Mouse (Mus musculus): ENCODE results near the gene Nxpe4. TPM values are rescaled to one million over a fixed set of nuclear protein-coding genes. Genes with fewer than 3 reads are reported as not detected.
A peak's percentile ranks its signal among the peaks of the same experiment; 100 is the strongest.

Nxpe4 gene
- total and polyA plus RNA-seq, 3 experiments, result 2.0 to 9.6 (median 4.8) TPM

DNA sequence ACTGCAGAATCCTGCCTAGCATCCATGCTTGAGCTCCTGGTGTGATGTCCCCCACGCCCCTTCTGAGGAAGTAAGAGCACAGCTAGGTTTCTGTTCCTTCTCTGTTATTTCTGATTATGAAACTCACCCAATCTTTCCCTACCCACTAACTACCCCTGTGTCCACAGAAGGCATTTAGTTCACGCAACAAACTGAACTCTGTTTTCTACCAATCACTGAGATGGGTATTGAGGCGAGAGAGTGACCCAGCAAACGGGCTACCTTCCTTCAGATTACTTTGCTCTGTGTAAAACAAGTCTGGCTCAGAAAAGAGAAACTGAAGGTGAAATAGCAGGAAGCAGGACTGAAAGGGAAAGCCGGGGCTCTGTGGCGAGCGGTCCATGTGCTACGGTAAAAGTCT is 260.6 kb downstream of the Nxpe4 start (continued):
- TF ChIP-seq MXI1 (IDR thresholded peaks at IDR 0.05; ENCODE audit: low read depth, low read length) (no peak), MAZ (IDR thresholded peaks at IDR 0.05; ENCODE audit: low read depth, low read length) (peak; percentile 55; the same call in 1 of the 2 replicates), ZKSCAN1 (IDR thresholded peaks at IDR 0.05; ENCODE audit: borderline replicate concordance, low read depth, low read length) (no peak), USF1 (IDR thresholded peaks at IDR 0.05; ENCODE audit: low read depth, low read length) (no peak), RAD21 (IDR thresholded peaks at IDR 0.05; ENCODE audit: low read depth, low read length) (no peak), IRF4 (IDR thresholded peaks at IDR 0.05; ENCODE audit: low read depth, low read length) (peak; percentile 86), E2F4 (IDR thresholded peaks at IDR 0.05; ENCODE audit: insufficient replicate concordance, low read depth, low read length) (no peak), MAX (IDR thresholded peaks at IDR 0.05; ENCODE audit: low read length) (no peak; the same call in 1 of the 2 replicates), ZNF384 (IDR thresholded peaks at IDR 0.05; ENCODE audit: low read depth, low read length) (no peak), KAT2A (IDR thresholded peaks at IDR 0.05; ENCODE audit: insufficient replicate concordance, low read length) (no peak), JUN (IDR thresholded peaks at IDR 0.05; ENCODE audit: insufficient read depth, low read depth, low read length) (no peak), EP300 (IDR thresholded peaks at IDR 0.05; ENCODE audit: low read length) (peak; percentile 82), MEF2A (IDR thresholded peaks at IDR 0.05; ENCODE audit: borderline replicate concordance, low read depth, low read length) (no peak; the same call in 1 of the 2 replicates), NELFE (IDR thresholded peaks at IDR 0.05; ENCODE audit: low read depth, low read length) (no peak), HCFC1 (IDR thresholded peaks at IDR 0.05; ENCODE audit: low read depth, low read length) (no peak), TBP (conservative IDR thresholded peaks at IDR 0.05; ENCODE audit: low read depth, low read length) (peak; percentile 66; the same call in 1 of the 2 replicates), PAX5 (IDR thresholded peaks at IDR 0.05; ENCODE audit: low read length) (no peak)

DNA sequence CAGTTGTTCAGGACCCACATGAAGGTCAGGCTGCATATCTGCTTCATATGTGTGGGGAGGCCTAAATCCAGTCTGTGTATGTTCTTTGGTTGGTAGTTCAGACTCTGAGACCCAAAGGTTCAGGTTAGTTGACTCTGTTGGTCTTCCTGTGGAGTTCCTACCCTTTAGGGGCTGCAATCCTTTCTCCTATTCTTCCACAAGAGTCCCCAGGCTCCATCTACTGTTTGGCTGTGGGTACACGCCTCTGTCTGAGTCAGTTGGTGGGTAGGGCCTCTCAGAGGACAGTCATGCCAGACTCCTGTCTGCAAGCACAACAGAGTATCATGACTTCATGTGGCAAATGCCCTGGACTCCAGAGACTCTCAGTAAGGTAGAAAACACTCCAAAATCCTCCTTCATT is 261.4 kb downstream of the Nxpe4 start:
- in situ Hi-C loops (cut with MboI; ENCODE audit: low pct_ligation_motif_present, low pct_unique_long_range_greater_than_20kb, low sequenced_read_pairs) (no loop called here), dilution Hi-C loops (cut with MboI; ENCODE audit: extremely low pct_ligation_motif_present, extremely low pct_unique_long_range_greater_than_20kb, low sequenced_read_pairs) (no loop called here)
- peak; percentile 61 for DNase-seq (ENCODE audit: extremely low read depth)
- peak overlapping the region; percentile 32; the same call in 1 of the 2 replicates for H3K27ac ChIP-seq (ENCODE audit: insufficient read depth, low read depth)
- peaks cover 13% of the 10 kb centered on the region for H3K79me2 ChIP-seq (replicated peaks; ENCODE audit: control insufficient read depth, extremely low read depth, insufficient read depth, poor library complexity, severe bottlenecking)
- peak overlapping the region; percentile 96; the same call in 1 of the 2 replicates for H3K4me2 ChIP-seq (ENCODE audit: insufficient read depth, low read depth, poor library complexity, severe bottlenecking)
- peaks cover 0 to 35% of the 10 kb centered on the region in 2 experiments for H3K36me3 ChIP-seq (replicated peaks in 1 of 2; ENCODE audit: control insufficient read depth in 1 of 2, insufficient read depth in 1 of 2, low read length in 1 of 2)
- H3K9me3 ChIP-seq (replicated peaks; ENCODE audit: low read length), result no peaks in the 10 kb centered on the region
- H3K4me3 ChIP-seq (replicated peaks in 1 of 3; ENCODE audit: low read depth in 2 of 3, low read length in 2 of 3, poor library complexity in 1 of 3), result peak overlapping the region in 1 of 3 experiments; percentile 31
- H3K9ac ChIP-seq (ENCODE audit: insufficient read depth, low read depth), result peak overlapping the region; percentile 73; the same call in 1 of the 2 replicates
- no peaks in the 10 kb centered on the region for H3K27me3 ChIP-seq (replicated peaks)
- peaks cover 8 to 44% of the 10 kb centered on the region in 2 experiments for H3K4me1 ChIP-seq (ENCODE audit: control insufficient read depth in 1 of 2, insufficient read depth in 2 of 2)
- TF ChIP-seq POLR2AphosphoS2 (IDR thresholded peaks at IDR 0.05; ENCODE audit: low read depth, low read length) (no peak), HCFC1 (IDR thresholded peaks at IDR 0.05; ENCODE audit: low read depth, low read length) (no peak), NELFE (IDR thresholded peaks at IDR 0.05; ENCODE audit: low read depth, low read length) (no peak), USF1 (IDR thresholded peaks at IDR 0.05; ENCODE audit: low read depth, low read length) (no peak), IRF4 (IDR thresholded peaks at IDR 0.05; ENCODE audit: low read depth, low read length) (no peak), RCOR1 (conservative IDR thresholded peaks at IDR 0.05; ENCODE audit: low read depth, low read length) (no peak), ZKSCAN1 (IDR thresholded peaks at IDR 0.05; ENCODE audit: borderline replicate concordance, low read depth, low read length) (no peak), ZNF384 (IDR thresholded peaks at IDR 0.05; ENCODE audit: low read depth, low read length) (no peak), PAX5 (IDR thresholded peaks at IDR 0.05; ENCODE audit: low read length) (no peak), MAZ (IDR thresholded peaks at IDR 0.05; ENCODE audit: low read depth, low read length) (0 out of 2 replicates have a peak, but pooled peaks have one; percentile 42), E2F4 (IDR thresholded peaks at IDR 0.05; ENCODE audit: insufficient replicate concordance, low read depth, low read length) (no peak), GABPA (IDR thresholded peaks at IDR 0.05; ENCODE audit: insufficient replicate concordance, low read depth, low read length) (no peak), ETS1 (conservative IDR thresholded peaks at IDR 0.05; ENCODE audit: low read depth, low read length) (no peak), ZMIZ1 (IDR thresholded peaks at IDR 0.05; ENCODE audit: low read depth, low read length) (no peak), RAD21 (IDR thresholded peaks at IDR 0.05; ENCODE audit: low read depth, low read length) (peak; percentile 60), MXI1 (IDR thresholded peaks at IDR 0.05; ENCODE audit: low read depth, low read length) (no peak), BHLHE40 (IDR thresholded peaks at IDR 0.05; ENCODE audit: low read depth, low read length) (no peak), SMC3 (IDR thresholded peaks at IDR 0.05; ENCODE audit: low read depth, low read length) (peak; percentile 61), CTCF (conservative IDR thresholded peaks at IDR 0.05 in 1 of 2, IDR thresholded peaks at IDR 0.05 in 1 of 2; ENCODE audit: low read depth in 2 of 2, low read length in 2 of 2) (peak in 1 of 2 experiments; percentile 67; a peak in 2 of 4 replicates), USF2 (conservative IDR thresholded peaks at IDR 0.05; ENCODE audit: low read depth, low read length) (no peak), KAT2A (IDR thresholded peaks at IDR 0.05; ENCODE audit: insufficient replicate concordance, low read length) (no peak), TCF12 (IDR thresholded peaks at IDR 0.05; ENCODE audit: low read depth, low read length) (no peak), SIN3A (IDR thresholded peaks at IDR 0.05; ENCODE audit: low read length) (no peak), MYC (IDR thresholded peaks at IDR 0.05; ENCODE audit: low read depth, low read length) (peak; percentile 47; the same call in 1 of the 2 replicates), ELF1 (IDR thresholded peaks at IDR 0.05; ENCODE audit: low read depth, low read length) (no peak), EP300 (IDR thresholded peaks at IDR 0.05; ENCODE audit: low read length) (no peak), CHD1 (IDR thresholded peaks at IDR 0.05; ENCODE audit: low read depth, low read length) (no peak), UBTF (IDR thresholded peaks at IDR 0.05; ENCODE audit: low read depth, low read length) (no peak), CHD2 (IDR thresholded peaks at IDR 0.05; ENCODE audit: low read length) (no peak), JUND (conservative IDR thresholded peaks at IDR 0.05; ENCODE audit: low read depth, low read length) (no peak), POLR2A (IDR thresholded peaks at IDR 0.05; ENCODE audit: low read depth, low read length) (0 out of 2 replicates have a peak, but pooled peaks have one; percentile 18)

Measured in CH12.LX (cell line).